Mouse (Mus musculus): ENCODE results near the gene Lztfl1.

DNA sequence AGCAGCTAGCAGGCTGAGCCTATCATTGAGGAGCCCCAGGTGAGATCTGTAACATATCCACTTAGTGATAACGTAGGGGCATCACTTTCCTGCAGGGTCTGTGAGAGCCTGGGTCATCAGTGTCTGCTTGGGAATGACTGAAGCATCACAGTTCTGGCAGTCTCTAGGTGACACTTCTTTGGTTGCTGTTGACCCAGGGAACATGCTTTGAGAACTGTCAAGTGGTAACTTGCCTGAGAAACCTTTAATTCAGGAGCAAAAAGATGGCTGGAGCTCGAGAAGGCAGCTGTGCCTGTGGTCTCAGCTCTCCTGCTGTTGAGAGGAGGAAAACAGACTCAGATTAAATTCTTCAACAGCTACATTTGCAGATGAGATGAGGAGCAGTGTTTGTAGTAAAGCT, 39.8 kb upstream of the Lztfl1 start:
- TF ChIP-seq POLR2A (IDR thresholded peaks at IDR 0.05; ENCODE audit: borderline replicate concordance, extremely low read depth, low read depth, low read length) = no peak
- TF ChIP-seq CTCF (IDR thresholded peaks at IDR 0.05; ENCODE audit: insufficient read depth, low read length) = no peak

Measured in lung, adult 2 months (tissue).